Mouse (Mus musculus) neutrophil, adult 59 days (primary cell): ENCODE measurements around the gene Ncan. TPM values are rescaled to one million over a fixed set of nuclear protein-coding genes. Genes with fewer than 3 reads are reported as not detected.

Experiments used
- total RNA-seq, 2 experiments: library from RNA; stranded (reverse); gene quantifications; 1 replicate in 1 of 2; 2 replicates in 1 of 2; pipeline ENCODE4 v1.2.4; 2023

Gene Ncan
- total RNA-seq, result not detected

GRCm38 (mm10) chr8:70120667-70121066 is at the start of gene Ncan:
Gene Ncan (minus strand): TSS chr8:70120873.

DNA sequence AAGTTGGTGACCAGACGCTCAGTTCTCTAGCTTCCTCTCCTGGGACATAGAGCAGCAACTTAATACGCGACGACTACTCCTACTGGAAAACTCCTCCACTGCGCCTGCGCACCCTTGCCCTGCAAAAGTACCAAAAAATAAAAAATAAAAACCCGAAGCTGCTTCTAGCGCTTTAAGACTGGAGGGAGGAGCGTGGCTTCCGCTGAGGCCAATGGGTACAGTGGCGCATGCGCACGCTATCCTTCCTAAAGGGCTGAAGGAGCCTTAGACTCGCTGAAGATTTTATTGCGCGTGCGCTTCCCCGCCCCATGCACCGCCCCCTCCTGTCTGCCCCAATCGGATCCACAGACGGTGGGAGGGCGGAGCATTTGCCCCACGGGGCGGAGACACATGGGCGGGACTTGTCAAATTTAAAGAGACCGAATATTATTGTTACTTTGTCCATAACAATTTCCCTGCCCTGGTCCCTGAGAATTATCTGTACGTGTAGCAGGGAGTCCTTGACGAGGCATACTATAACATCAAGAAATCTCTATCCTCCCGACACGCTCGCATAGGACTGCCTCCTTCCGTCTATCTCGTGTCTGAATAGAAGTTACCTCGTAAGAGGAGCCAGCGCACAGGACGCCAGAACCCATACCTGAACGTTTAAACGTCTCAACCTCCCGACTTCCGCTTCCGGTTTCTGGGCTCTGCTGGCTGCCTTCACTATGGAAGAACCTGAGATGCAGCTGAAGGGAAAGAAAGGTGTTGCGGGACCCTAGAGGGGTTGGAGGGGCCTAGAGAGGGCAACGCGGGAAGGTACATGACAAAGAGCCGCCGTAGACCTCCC is 18.6 kb upstream of the Ncan start, which contains the start of the genes Rfxank, Borcs8 and Mef2b:
Gene Rfxank, minus strand, starts transcription at position 129 of the 832 bp plus-strand sequence.
Gene Borcs8, plus strand, starts transcription at position 474 of the 832 bp plus-strand sequence.
Gene Mef2b, plus strand, starts transcription at position 686 of the 832 bp plus-strand sequence.

GRCm38 (mm10) chr8:70131166-70131883 is 10.7 kb upstream of the Ncan start, which contains the start of gene Nr2c2ap:
Gene Nr2c2ap (plus strand): TSS chr8:70131333.

GRCm38 (mm10) chr8:70083285-70083684 is 37.4 kb downstream of the Ncan start, which contains the start of gene Hapln4:
Gene Hapln4 (plus strand): TSS chr8:70083457.

DNA sequence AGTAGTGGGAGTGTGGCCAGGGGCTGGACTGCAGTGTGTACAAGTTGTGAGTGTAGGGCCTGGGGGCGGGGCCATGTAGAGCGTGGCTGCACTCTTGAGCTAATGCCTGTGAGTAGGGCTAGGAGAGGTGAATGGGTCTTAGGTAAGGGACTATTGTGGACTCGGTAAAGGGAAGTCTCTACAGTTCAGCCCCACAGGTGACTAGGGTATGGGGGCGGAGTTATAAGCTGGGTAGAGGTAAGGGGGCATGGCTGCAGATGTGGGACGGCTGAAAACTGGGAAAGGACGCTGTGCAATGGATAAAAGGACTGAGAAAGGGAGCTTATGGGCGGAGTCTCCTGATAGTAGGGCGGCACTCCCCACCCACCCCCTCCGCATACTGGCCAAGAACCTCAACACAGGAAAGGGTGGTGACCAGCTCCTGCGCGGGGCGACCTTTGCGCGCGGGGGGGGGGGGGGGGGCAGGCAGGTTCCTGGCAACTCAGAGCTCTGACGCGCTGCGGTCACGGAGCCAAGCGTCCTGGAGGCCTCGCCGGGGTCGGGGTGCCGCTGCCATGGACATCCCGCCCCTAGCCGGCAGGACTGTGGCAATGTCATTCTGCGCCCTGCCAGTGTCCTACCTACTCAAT is 48.1 kb downstream of the Ncan start, which contains the start of gene Tm6sf2:
Gene Tm6sf2, plus strand, starts transcription at position 484 of the 629 bp plus-strand sequence.

Other genes starting within 250 kb of the Ncan start
- gene Cilp2, start 233.2 kb downstream of the Ncan start, total RNA-seq, result not detected
- 1 to 10 TPM in 1 of 2 experiments, under 1 TPM in 1; 0.53 to 1.1 TPM for gene Tssk6, start 218.7 kb downstream of the Ncan start, total RNA-seq
- 10 to 100 TPM; 57.7 to 58.4 TPM for gene Ndufa13, start 218.3 kb downstream of the Ncan start, total RNA-seq
- not detected for gene Yjefn3, start 218.2 kb downstream of the Ncan start, total RNA-seq
- gene Gatad2a, start 124.5 kb downstream of the Ncan start, total RNA-seq, result 10 to 100 TPM; 65.9 to 67.4 TPM
- gene Mau2, start 78.1 kb downstream of the Ncan start, total RNA-seq, result 10 to 100 TPM; 69.7 to 79.3 TPM
- gene Sugp1, start 78.1 kb downstream of the Ncan start, total RNA-seq, result 10 to 100 TPM; 26.8 to 28.6 TPM
- gene Tm6sf2, start 47.9 kb downstream of the Ncan start, total RNA-seq, result not detected
- gene Hapln4, start 37.4 kb downstream of the Ncan start, total RNA-seq, result not detected
- gene Nr2c2ap, start 10.5 kb upstream of the Ncan start, total RNA-seq, result 10 to 100 TPM in 1 of 2 experiments, 1 to 10 TPM in 1; 9.9 to 12.9 TPM
- 10 to 100 TPM in 1 of 2 experiments, 1 to 10 TPM in 1; 9.8 to 16.9 TPM for gene Rfxank, start 18.3 kb upstream of the Ncan start, total RNA-seq
- gene Borcs8, start 18.6 kb upstream of the Ncan start, total RNA-seq, result 10 to 100 TPM; 35.8 to 41.5 TPM
- gene Mef2b, start 18.8 kb upstream of the Ncan start, total RNA-seq, result under 1 TPM; 0.53 to 0.78 TPM
- gene Tmem161a, start 51.5 kb upstream of the Ncan start, total RNA-seq, result 10 to 100 TPM; 22.8 to 24.0 TPM
- gene Slc25a42, start 91.4 kb upstream of the Ncan start, total RNA-seq, result 1 to 10 TPM; 1.9 to 2.6 TPM
- 10 to 100 TPM; 27.7 to 31.9 TPM for gene Sugp2, start 113.4 kb upstream of the Ncan start, total RNA-seq
- gene Armc6, start 113.6 kb upstream of the Ncan start, total RNA-seq, result 1 to 10 TPM; 4.2 to 5.7 TPM
- 1 to 10 TPM; 8.3 to 9.6 TPM for gene Homer3, start 162.0 kb upstream of the Ncan start, total RNA-seq
- gene Ddx49, start 181.6 kb upstream of the Ncan start, total RNA-seq, result 10 to 100 TPM; 32.1 to 32.3 TPM
- gene Cope, start 181.6 kb upstream of the Ncan start, total RNA-seq, result 100 to 1,000 TPM; 104 to 110 TPM
- gene Cers1, start 194.9 kb upstream of the Ncan start, total RNA-seq, result not detected
- not detected for gene Gdf1, start 208.9 kb upstream of the Ncan start, total RNA-seq
- gene Upf1, start 232.4 kb upstream of the Ncan start, total RNA-seq, result 10 to 100 TPM; 49.1 to 49.4 TPM